24 mouse cellular contexts compared by ENCODE assay signal in genomic region chr2:125449361-125449760, GRCm38 (mm10). TPM values are rescaled to one million over a fixed set of nuclear protein-coding genes. Genes with fewer than 3 reads are reported as not detected.
DNase-seq lines count a peak whose midpoint lies in the region; ATAC-seq and TF ChIP-seq lines count a peak whose summit lies in the region.
"Had no signal": no experiment of that assay in that cellular context is flagged by ENCODE, and none has a peak within 500 bp of the region (broad histone marks: within the 10 kb centered on the region; RNA-seq: fewer than 3 reads in every experiment).

No protein-coding gene starts in this region.

- DNase-seq in heart, adult 11 months, result peak; percentile 90
- DNase-seq in heart, postnatal 25 days (ENCODE audit: low spot score), result no peak
- DNase-seq in heart, postnatal 14 days, result no peak
- DNase-seq in lung, postnatal 0 days (ENCODE audit: low spot score), result no peak
- DNase-seq in lung, adult 2 months, result no peak
- DNase-seq in MN1 (ENCODE audit: low spot score), result no peak
- DNase-seq: adrenal gland, postnatal 36 days; cerebellum, adult 11 months; cerebellum, adult 9-11 months; gastrocnemius, postnatal 14 days; kidney, adult 8-10 months; liver had no signal

- H3K9ac ChIP-seq in heart, embryonic 16.5 days (ENCODE audit: low read length), result no peak overlapping the region
- H3K9ac ChIP-seq in lung, postnatal 0 days (replicated peaks; ENCODE audit: low read depth), result no peak overlapping the region
- H3K9ac ChIP-seq: embryonic facial prominence, embryonic 13.5 days; forebrain, embryonic 13.5 days; hindbrain, embryonic 13.5 days; liver, embryonic 15.5 days; midbrain, embryonic 13.5 days had no signal

- 0 out of 2 replicates have a peak, but pooled peaks cover 3% of the 10 kb centered on the region for H3K4me1 ChIP-seq in heart, embryonic 16.5 days (ENCODE audit: control insufficient read depth, insufficient read depth, low read length)
- peaks cover 4% of the 10 kb centered on the region; the same call in 1 of the 2 replicates for H3K4me1 ChIP-seq in lung, postnatal 0 days (ENCODE audit: insufficient read depth, low read depth, low read length)
- no peaks in the 10 kb centered on the region for H3K4me1 ChIP-seq in lung, adult 2 months (ENCODE audit: control insufficient read depth, insufficient read depth, low read length)
- no peaks in the 10 kb centered on the region for H3K4me1 ChIP-seq in small intestine, adult 2 months (ENCODE audit: control insufficient read depth, insufficient read depth, insufficient read length, low read length)
- H3K4me1 ChIP-seq: liver, embryonic 15.5 days had no signal

- 55% methylated on average over 8 of the region's 8 CpGs for WGBS in heart, embryonic 16.5 days
- WGBS in lung, postnatal 0 days, result 41% methylated on average over 8 of the region's 8 CpGs
- WGBS in lung, adult 2 months, result 35% methylated on average over 8 of the region's 8 CpGs
- WGBS in small intestine, adult 2 months, result 62% methylated on average over 8 of the region's 8 CpGs

- no peak for TF ChIP-seq POLR2A in lung, adult 2 months (IDR thresholded peaks at IDR 0.05; ENCODE audit: borderline replicate concordance, extremely low read depth, low read depth, low read length)
- TF ChIP-seq POLR2A in small intestine, adult 2 months (IDR thresholded peaks at IDR 0.05; ENCODE audit: low read depth, low read length), result no peak

- H3K27ac ChIP-seq in heart, embryonic 16.5 days (ENCODE audit: low read length), result peak overlapping the region; percentile 38; the same call in 1 of the 2 replicates
- H3K27ac ChIP-seq in lung, postnatal 0 days (ENCODE audit: low read length), result 0 out of 2 replicates have a peak overlapping the region, but pooled peaks have one; percentile 1
- H3K27ac ChIP-seq in small intestine, adult 2 months (ENCODE audit: insufficient read depth, low read depth, low read length), result peak overlapping the region; percentile 23; the same call in 1 of the 2 replicates
- H3K27ac ChIP-seq: embryonic facial prominence, embryonic 13.5 days; forebrain, embryonic 13.5 days; hindbrain, embryonic 13.5 days; layer of hippocampus, adult 2 months; liver, embryonic 15.5 days; midbrain, embryonic 13.5 days had no signal

- H3K36me3 ChIP-seq in heart, embryonic 16.5 days (ENCODE audit: control insufficient read depth, insufficient read depth), result no peaks in the 10 kb centered on the region
- H3K36me3 ChIP-seq in lung, postnatal 0 days (ENCODE audit: insufficient read depth, low read length), result no peaks in the 10 kb centered on the region
- no peaks in the 10 kb centered on the region for H3K36me3 ChIP-seq in small intestine, adult 2 months (ENCODE audit: control insufficient read depth, insufficient read depth, low read length)
- H3K36me3 ChIP-seq: embryonic facial prominence, embryonic 13.5 days; hindbrain, embryonic 13.5 days; liver, embryonic 15.5 days; midbrain, embryonic 13.5 days had no signal

- no peak for TF ChIP-seq EP300 in lung, postnatal 0 days (IDR thresholded peaks at IDR 0.05)

- intact Hi-C loops in heart, postnatal 25 days (cut with DNase I), result no loop called here
- intact Hi-C loops in heart, postnatal 14 days (cut with DNase I), result no loop called here

- H3K4me2 ChIP-seq in heart, embryonic 16.5 days (ENCODE audit: low read depth, low read length), result no peak overlapping the region
- H3K4me2 ChIP-seq in lung, postnatal 0 days (replicated peaks; ENCODE audit: low read depth, low read length), result no peak overlapping the region
- H3K4me2 ChIP-seq: embryonic facial prominence, embryonic 13.5 days; forebrain, embryonic 13.5 days; hindbrain, embryonic 13.5 days; liver, embryonic 15.5 days; midbrain, embryonic 13.5 days had no signal

- H3K27me3 ChIP-seq in heart, embryonic 16.5 days (ENCODE audit: control insufficient read depth, insufficient read depth, low read length), result no peaks in the 10 kb centered on the region
- no peaks in the 10 kb centered on the region for H3K27me3 ChIP-seq in lung, postnatal 0 days (replicated peaks; ENCODE audit: insufficient read depth, low read length)
- no peaks in the 10 kb centered on the region for H3K27me3 ChIP-seq in small intestine, adult 2 months (ENCODE audit: control insufficient read depth, insufficient read depth, low read length)
- H3K27me3 ChIP-seq: embryonic facial prominence, embryonic 13.5 days; forebrain, embryonic 13.5 days; hindbrain, embryonic 13.5 days; liver, embryonic 15.5 days; megakaryocyte, embryonic 14.5 days; midbrain, embryonic 13.5 days had no signal

- H3K9me3 ChIP-seq in heart, embryonic 16.5 days (replicated peaks; ENCODE audit: control insufficient read depth, low read length), result no peaks in the 10 kb centered on the region
- H3K9me3 ChIP-seq in lung, postnatal 0 days (ENCODE audit: low read length), result no peaks in the 10 kb centered on the region
- H3K9me3 ChIP-seq: embryonic facial prominence, embryonic 13.5 days; forebrain, embryonic 13.5 days; hindbrain, embryonic 13.5 days; liver, embryonic 15.5 days; megakaryocyte, embryonic 14.5 days; midbrain, embryonic 13.5 days had no signal

- TF ChIP-seq CTCF in lung, postnatal 0 days (IDR thresholded peaks at IDR 0.05), result no peak
- TF ChIP-seq CTCF in lung, adult 2 months (IDR thresholded peaks at IDR 0.05; ENCODE audit: insufficient read depth, low read length), result no peak
- no peak for TF ChIP-seq CTCF in small intestine, adult 2 months (IDR thresholded peaks at IDR 0.05; ENCODE audit: extremely low read depth, insufficient read length, insufficient replicate concordance, low read depth, low read length)

- no peak for ATAC-seq in heart, embryonic 16.5 days (replicated peaks; ENCODE audit: extremely low read depth, insufficient read depth, low FRiP score)
- no peak for ATAC-seq in lung, postnatal 0 days
- ATAC-seq: CD4-positive, CD25-positive, alpha-beta regulatory T cell, adult 4 months; forebrain, embryonic 13.5 days; midbrain, embryonic 13.5 days had no signal

- H3K4me3 ChIP-seq in heart, embryonic 16.5 days (ENCODE audit: low read length), result no peak overlapping the region
- no peak overlapping the region for H3K4me3 ChIP-seq in lung, postnatal 0 days (ENCODE audit: low read depth, low read length)
- no peak overlapping the region for H3K4me3 ChIP-seq in lung, adult 2 months (replicated peaks; ENCODE audit: extremely low read depth, low read depth, low read length)
- H3K4me3 ChIP-seq in small intestine, adult 2 months (ENCODE audit: low read depth, low read length), result no peak overlapping the region
- H3K4me3 ChIP-seq: embryonic facial prominence, embryonic 13.5 days; forebrain, embryonic 13.5 days; hindbrain, embryonic 13.5 days; layer of hippocampus, adult 2 months; liver, embryonic 15.5 days; megakaryocyte, embryonic 14.5 days; midbrain, embryonic 13.5 days had no signal

RNA-seq across cellular contexts. Expression of gene Gm9913, which starts 55.5 kb away (rescaled TPM):
- total RNA-seq in heart, postnatal 25 days (2021), result under 1 TPM; 0.08 to 0.42 TPM
- polyA plus RNA-seq in heart, embryonic 16.5 days (2015; fragmentation: Nextera tagmentation; extraction: Ambion mirVana), result 0.29 and 0.32 TPM in 2 replicates
- under 1 TPM; 0.22 TPM for total RNA-seq in heart, postnatal 14 days (2021)
- polyA plus RNA-seq in lung, postnatal 0 days (2015; fragmentation: Nextera tagmentation; extraction: Ambion mirVana), result 0.33 and 0.68 TPM in 2 replicates
- polyA plus RNA-seq in lung, adult 2 months (2012; rRNA removed), result 0.43 and 0.52 TPM in 2 replicates
- 0.17 and 0.18 TPM in 2 replicates for polyA plus RNA-seq in small intestine, adult 2 months (2012; rRNA removed)
- total RNA-seq: adrenal gland, postnatal 36 days; monocyte, adult 5-6 weeks; neutrophil, adult 5-6 weeks had no signal
- polyA plus RNA-seq: CD4-positive, CD25-positive, alpha-beta regulatory T cell, adult 4 months; forebrain, embryonic 13.5 days had no signal

RNA-seq across cellular contexts. Expression of gene Fbn1, which starts 58.4 kb away (rescaled TPM):
- total RNA-seq in heart, postnatal 25 days (2021), result 10 to 100 TPM; 74.5 to 83.0 TPM
- 14.8 and 19.4 TPM in 2 replicates for polyA plus RNA-seq in heart, embryonic 16.5 days (2015; fragmentation: Nextera tagmentation; extraction: Ambion mirVana)
- 100 to 1,000 TPM; 163 TPM for total RNA-seq in heart, postnatal 14 days (2021)
- 23.6 and 25.7 TPM in 2 replicates for polyA plus RNA-seq in lung, postnatal 0 days (2015; fragmentation: Nextera tagmentation; extraction: Ambion mirVana)
- 20.2 and 30.6 TPM in 2 replicates for polyA plus RNA-seq in lung, adult 2 months (2012; rRNA removed)
- polyA plus RNA-seq in small intestine, adult 2 months (2012; rRNA removed), result 4.9 and 5.1 TPM in 2 replicates
- total RNA-seq: monocyte, adult 5-6 weeks had no signal
- polyA plus RNA-seq: CD4-positive, CD25-positive, alpha-beta regulatory T cell, adult 4 months had no signal
